Mouse (Mus musculus) liver, embryonic 11.5 days (tissue): Measurements from ENCODE around the gene Zfp62. TPM values are rescaled to one million over a fixed set of nuclear protein-coding genes. Genes with fewer than 3 reads are reported as not detected.

Experiments
- ATAC-seq: fragments of 200-750 bp; cut with Nextera tagmentation; replicated peaks from 2 replicates; pipeline ENCODE4 v1.8.0; 2017; ENCODE audit warnings: moderate number of reproducible peaks, mild to moderate bottlenecking, moderate TSS enrichment, moderate library complexity; ENCODE audit not compliant: low FRiP score
- DNase-seq: peaks from one replicate; pipeline ENCODE4 v3.0.0-alpha.2; 2017; ENCODE audit warnings: low spot score
- H3K27ac ChIP-seq: fragments of 300-500 bp; sonication (generic); 2 replicates; pipeline ENCODE4 v1.5.1; 2014; ENCODE audit warnings: mild to moderate bottlenecking, low read depth, low read length, control low read depth
- H3K27me3 ChIP-seq: fragments of 300-500 bp; sonication (generic); replicated peaks from 2 replicates; pipeline ENCODE4 v1.6.1; 2014; ENCODE audit warnings: low read length, mixed read lengths; ENCODE audit not compliant: control insufficient read depth, insufficient read depth
- H3K36me3 ChIP-seq: fragments of 300-500 bp; sonication (generic); 2 replicates; pipeline ENCODE4 v1.6.1; 2014; ENCODE audit warnings: mild to moderate bottlenecking, low read length, moderate library complexity, mixed read lengths; ENCODE audit not compliant: control insufficient read depth, insufficient read depth
- H3K4me1 ChIP-seq: fragments of 300-500 bp; sonication (generic); replicated peaks from 2 replicates; pipeline ENCODE4 v1.6.1; 2014; ENCODE audit warnings: low read length, mixed read lengths; ENCODE audit not compliant: control insufficient read depth, insufficient read depth
- H3K4me2 ChIP-seq: fragments of 300-500 bp; sonication (generic); 2 replicates; pipeline ENCODE4 v1.6.1; 2014; ENCODE audit warnings: mild to moderate bottlenecking, control low read depth, moderate library complexity
- H3K4me3 ChIP-seq: fragments of 300-500 bp; sonication (generic); 2 replicates; pipeline ENCODE4 v1.5.1; 2014; ENCODE audit warnings: low read depth, low read length, control low read depth
- H3K9ac ChIP-seq: fragments of 300-500 bp; sonication (generic); 2 replicates; pipeline ENCODE4 v1.6.1; 2014; ENCODE audit warnings: low read depth, low read length, control low read depth
- H3K9me3 ChIP-seq: fragments of 300-500 bp; sonication (generic); 2 replicates; pipeline ENCODE4 v1.6.1; 2016; ENCODE audit warnings: low read length, inconsistent platforms, mixed read lengths; ENCODE audit not compliant: control insufficient read depth
- WGBS: fragments of 180-500 bp; shearing (Covaris S2); extraction: QIAGEN DNeasy Blood & Tissue Kit; methylation state at CpG from one replicate; pipeline ENCODE4 v1.1.7; 2014; 5-methylcytosine and 5-hydroxymethylcytosine counted together
- polyA plus RNA-seq: library from polyadenylated mRNA; unstranded; fragments of >200 nt; fragmentation: Nextera tagmentation; extraction: Ambion mirVana; gene quantifications from 2 replicates; pipeline ENCODE4 v1.2.1, GENCODE M21; 2014

The Zfp62 gene
- polyA plus RNA-seq, 1 experiment from 2014 or later: 30.9 TPM

DNA sequence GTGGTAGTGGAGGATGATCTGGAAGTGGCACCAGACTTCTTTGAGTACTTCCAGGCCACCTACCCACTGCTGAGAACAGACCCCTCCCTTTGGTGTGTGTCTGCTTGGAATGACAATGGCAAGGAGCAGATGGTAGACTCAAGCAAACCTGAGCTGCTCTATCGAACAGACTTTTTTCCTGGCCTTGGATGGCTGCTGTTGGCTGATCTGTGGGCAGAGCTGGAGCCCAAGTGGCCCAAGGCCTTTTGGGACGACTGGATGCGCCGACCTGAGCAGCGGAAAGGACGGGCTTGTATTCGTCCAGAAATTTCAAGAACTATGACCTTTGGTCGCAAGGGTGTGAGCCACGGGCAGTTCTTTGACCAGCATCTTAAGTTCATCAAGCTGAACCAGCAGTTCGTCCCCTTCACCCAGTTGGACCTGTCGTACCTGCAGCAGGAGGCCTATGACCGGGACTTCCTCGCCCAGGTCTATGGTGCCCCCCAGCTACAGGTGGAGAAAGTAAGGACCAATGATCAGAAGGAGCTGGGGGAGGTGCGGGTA, 58.3 kb downstream of the Zfp62 start:
- no peak overlapping the region for H3K9ac ChIP-seq
- H3K27ac ChIP-seq: no peak overlapping the region
- WGBS: 94% methylated on average over 14 of the region's 14 CpGs
- peaks cover 24% of the 10 kb centered on the region for H3K36me3 ChIP-seq
- no peak overlapping the region for H3K4me3 ChIP-seq
- H3K4me2 ChIP-seq: no peak overlapping the region
- ATAC-seq (no peak), DNase-seq (no peak)
- H3K27me3 ChIP-seq: no peaks in the 10 kb centered on the region
- H3K9me3 ChIP-seq: no peaks in the 10 kb centered on the region
- no peaks in the 10 kb centered on the region for H3K4me1 ChIP-seq

DNA sequence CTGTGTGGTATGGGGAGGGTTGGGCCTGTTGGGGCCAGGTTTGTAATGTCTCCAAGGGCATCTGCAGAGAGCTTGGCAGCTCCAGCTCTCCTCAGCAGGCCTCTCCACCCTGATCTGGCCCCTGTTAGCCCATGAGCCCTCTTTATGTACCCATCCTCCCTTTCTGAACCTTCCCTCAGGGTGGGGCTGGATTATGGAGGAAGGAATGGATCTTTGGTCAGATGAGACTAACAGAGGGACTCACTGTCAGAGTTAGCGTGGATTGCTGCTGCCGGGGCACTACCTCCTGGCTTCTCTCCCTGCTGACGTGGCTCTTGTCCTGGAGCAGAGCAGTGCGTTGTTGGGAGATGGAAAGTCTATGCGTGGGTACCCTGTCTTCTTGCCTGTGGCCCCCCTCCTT, 59.2 kb downstream of the Zfp62 start:
- Histone ChIP-seq H3K27ac (no peak overlapping the region), H3K27me3 (no peaks in the 10 kb centered on the region), H3K36me3 (peaks cover 19% of the 10 kb centered on the region), H3K4me3 (no peak overlapping the region), H3K9me3 (no peaks in the 10 kb centered on the region), H3K4me1 (no peaks in the 10 kb centered on the region), H3K4me2 (no peak overlapping the region), H3K9ac (no peak overlapping the region)
- no peak for DNase-seq
- ATAC-seq: no peak
- WGBS: 92% methylated on average over 5 of the region's 5 CpGs

DNA sequence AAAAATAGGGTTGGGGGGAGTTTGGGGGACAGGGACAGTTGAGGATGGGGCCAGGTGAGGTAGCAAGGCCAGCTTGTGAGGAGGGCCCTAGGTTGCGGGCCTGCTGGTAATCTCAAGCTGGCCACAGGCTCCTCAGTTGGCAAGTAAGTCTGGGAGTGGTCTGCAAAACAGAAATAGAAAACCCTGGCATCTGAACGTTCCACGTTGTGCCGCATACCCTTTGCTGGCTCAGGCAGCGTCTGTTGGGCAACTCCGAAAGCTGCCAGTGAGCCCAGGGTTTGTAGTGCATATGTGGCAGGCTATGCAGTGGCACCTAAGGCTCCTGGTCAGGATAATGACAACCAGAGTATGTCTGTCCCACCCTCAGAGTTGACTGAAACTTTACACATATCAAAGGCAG, 60.1 kb downstream of the Zfp62 start:
- Histone ChIP-seq H3K9ac (no peak overlapping the region), H3K4me1 (no peaks in the 10 kb centered on the region), H3K4me3 (no peak overlapping the region), H3K36me3 (peaks cover 19% of the 10 kb centered on the region), H3K27ac (no peak overlapping the region), H3K9me3 (no peaks in the 10 kb centered on the region), H3K27me3 (no peaks in the 10 kb centered on the region), H3K4me2 (no peak overlapping the region)
- 93% methylated on average over 6 of the region's 6 CpGs for WGBS
- ATAC-seq (no peak), DNase-seq (no peak)

DNA sequence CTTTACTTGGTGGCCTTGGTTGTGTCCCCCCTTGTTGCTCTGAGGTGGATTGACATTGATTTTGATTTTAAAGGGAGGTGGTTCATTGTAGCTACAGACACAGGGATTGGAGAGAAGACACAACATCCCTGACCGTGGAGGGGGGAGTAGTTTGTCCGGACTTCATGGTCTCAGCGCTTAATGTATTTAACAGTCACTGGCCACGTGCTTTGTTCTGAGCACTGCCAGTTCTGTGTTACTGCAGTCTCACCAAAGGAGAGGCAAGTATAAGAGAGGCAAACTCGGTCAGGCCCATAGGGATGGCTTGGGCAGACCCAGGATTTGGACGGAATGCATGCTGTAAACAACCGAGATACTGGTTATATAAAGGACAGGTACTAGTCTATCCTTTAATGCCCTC, 61.0 kb downstream of the Zfp62 start:
- DNase-seq: no peak
- no peak overlapping the region for H3K27ac ChIP-seq
- H3K4me2 ChIP-seq: no peak overlapping the region
- WGBS: 88% methylated on average over 7 of the region's 7 CpGs
- no peaks in the 10 kb centered on the region for H3K9me3 ChIP-seq
- no peak for ATAC-seq
- no peak overlapping the region for H3K4me3 ChIP-seq
- peaks cover 19% of the 10 kb centered on the region for H3K36me3 ChIP-seq
- no peaks in the 10 kb centered on the region for H3K27me3 ChIP-seq
- H3K9ac ChIP-seq: no peak overlapping the region
- H3K4me1 ChIP-seq: no peaks in the 10 kb centered on the region

DNA sequence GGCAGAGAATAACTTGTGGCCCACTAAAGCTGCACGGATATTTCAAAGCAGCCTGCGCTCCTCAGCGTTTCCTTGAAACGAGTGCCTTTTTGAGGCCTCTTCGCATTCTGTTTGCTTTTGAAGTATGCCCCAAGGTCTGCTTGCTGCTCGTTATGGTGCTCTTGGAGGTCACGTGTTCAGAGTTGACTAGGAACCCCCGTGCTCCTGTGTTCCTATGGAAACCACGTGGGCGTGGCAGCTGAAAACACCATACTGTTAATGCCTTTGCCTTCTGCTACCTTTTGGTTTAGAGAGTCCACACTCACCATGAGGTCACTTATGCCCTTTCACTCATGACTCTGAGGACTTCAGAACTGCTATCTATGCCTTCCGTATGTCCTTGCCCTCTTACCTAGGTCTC, 61.5 kb downstream of the Zfp62 start:
- no peaks in the 10 kb centered on the region for H3K4me1 ChIP-seq
- H3K4me2 ChIP-seq: no peak overlapping the region
- H3K9ac ChIP-seq: no peak overlapping the region
- no peak overlapping the region for H3K4me3 ChIP-seq
- H3K9me3 ChIP-seq: no peaks in the 10 kb centered on the region
- no peak overlapping the region for H3K27ac ChIP-seq
- no peaks in the 10 kb centered on the region for H3K27me3 ChIP-seq
- H3K36me3 ChIP-seq: peaks cover 19% of the 10 kb centered on the region
- ATAC-seq (no peak), DNase-seq (no peak)
- WGBS: 76% methylated on average over 11 of the region's 11 CpGs

DNA sequence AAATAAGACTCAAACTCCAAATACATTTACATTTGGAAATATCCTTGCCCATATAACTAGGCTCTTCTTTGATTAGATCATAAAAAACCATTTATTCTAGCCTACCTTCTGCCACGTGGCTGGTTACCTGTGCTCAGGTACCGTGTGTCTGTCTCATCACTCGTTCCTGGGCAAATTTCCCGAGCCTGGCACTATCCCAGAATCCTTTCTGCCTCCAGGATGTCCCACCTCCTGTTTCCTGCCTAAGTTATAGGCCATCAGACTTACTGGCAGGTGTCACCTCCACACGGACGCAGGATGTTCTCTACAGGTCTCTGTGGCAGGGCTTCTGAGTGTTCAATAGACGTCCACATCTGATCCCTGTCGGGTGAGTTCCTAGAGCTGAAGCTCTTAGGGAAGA, 62.0 kb downstream of the Zfp62 start:
- peaks cover 19% of the 10 kb centered on the region for H3K36me3 ChIP-seq
- ATAC-seq: no peak
- 88% methylated on average over 8 of the region's 8 CpGs for WGBS

DNA sequence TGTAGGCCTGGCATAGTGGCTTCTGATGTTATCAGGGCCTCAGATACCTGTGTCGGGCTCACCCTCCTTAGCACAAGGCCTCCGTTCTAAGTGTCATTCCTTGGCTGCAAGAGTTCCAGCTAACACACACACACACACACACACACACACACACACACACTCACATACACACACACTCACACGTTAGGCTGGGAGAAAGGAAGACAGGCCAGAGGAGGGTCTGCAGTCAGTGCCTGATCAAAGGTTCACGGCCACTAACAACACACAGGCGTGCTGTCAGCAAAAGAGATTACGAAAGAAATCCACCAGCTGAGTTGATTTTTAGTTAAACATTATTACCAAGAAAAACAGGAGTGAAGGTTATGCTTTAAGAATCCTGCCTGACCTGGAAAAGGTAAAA, 63.6 kb downstream of the Zfp62 start:
- no peaks in the 10 kb centered on the region for H3K4me1 ChIP-seq
- DNase-seq: no peak
- H3K27ac ChIP-seq: no peak overlapping the region
- no peak overlapping the region for H3K9ac ChIP-seq
- no peak for ATAC-seq
- no peaks in the 10 kb centered on the region for H3K9me3 ChIP-seq
- H3K36me3 ChIP-seq: peaks cover 4% of the 10 kb centered on the region
- H3K4me2 ChIP-seq: no peak overlapping the region
- H3K27me3 ChIP-seq: no peaks in the 10 kb centered on the region
- 70% methylated on average over 6 of the region's 6 CpGs for WGBS
- H3K4me3 ChIP-seq: no peak overlapping the region

More for the DNA sequence above, 62.0 kb downstream of the Zfp62 start:
- Histone ChIP-seq H3K4me1 (no peaks in the 10 kb centered on the region), H3K27me3 (no peaks in the 10 kb centered on the region), H3K9me3 (no peaks in the 10 kb centered on the region), H3K9ac (no peak overlapping the region), H3K4me3 (no peak overlapping the region), H3K27ac (no peak overlapping the region), H3K4me2 (no peak overlapping the region)
- DNase-seq: no peak

DNA sequence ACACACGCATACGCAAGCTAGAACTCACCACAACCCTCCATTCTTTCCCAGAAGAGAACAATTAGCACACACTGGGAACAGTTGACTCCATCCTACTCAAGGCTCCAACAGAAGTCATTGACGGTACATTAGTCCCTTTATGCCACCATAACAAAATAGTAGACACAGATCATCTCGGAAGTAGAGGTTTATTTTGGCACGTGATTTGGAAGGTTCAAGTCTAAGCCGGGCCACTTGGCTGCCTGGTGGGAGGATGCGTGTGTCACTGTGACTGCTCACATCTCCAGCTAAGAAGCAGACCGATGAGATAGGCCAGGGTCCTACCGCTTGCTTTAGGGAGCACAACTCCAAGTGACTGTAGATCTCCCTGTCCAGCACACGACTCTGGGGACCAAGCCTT, 64.2 kb downstream of the Zfp62 start:
- Histone ChIP-seq H3K9me3 (no peaks in the 10 kb centered on the region), H3K27me3 (no peaks in the 10 kb centered on the region), H3K4me2 (no peak overlapping the region), H3K9ac (no peak overlapping the region), H3K27ac (no peak overlapping the region), H3K4me3 (no peak overlapping the region), H3K36me3 (no peaks in the 10 kb centered on the region), H3K4me1 (no peaks in the 10 kb centered on the region)
- no peak for ATAC-seq
- WGBS: 93% methylated on average over 10 of the region's 10 CpGs
- DNase-seq: no peak

DNA sequence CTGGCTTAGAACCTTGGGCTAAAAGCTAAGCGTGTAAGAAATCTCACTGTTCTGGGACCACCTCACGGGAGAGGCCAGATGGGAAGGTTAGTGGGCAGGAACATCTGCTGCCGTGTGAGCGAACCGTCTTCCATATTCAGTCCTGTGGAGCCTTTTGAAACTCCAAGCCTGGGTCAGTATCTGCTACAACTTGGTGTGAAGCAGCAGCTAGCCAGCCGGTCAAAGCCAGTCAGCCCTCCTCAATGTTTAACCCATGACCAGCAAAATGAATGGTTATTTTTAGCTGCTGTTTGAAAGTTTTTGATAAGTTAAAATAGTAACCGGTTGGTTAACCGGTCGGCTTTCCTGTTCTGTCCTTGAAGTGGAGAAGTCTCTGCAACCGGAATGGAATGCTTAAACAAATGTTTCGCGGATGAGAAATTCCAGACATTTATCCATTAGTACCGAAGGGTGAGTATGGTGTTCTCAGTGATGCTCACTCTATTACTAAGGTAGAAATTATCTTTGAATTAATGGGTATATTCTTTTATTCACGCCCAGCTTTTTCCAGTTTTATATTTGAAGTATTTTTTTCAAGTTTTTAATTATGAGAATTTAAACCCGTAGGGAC, 65.0 kb downstream of the Zfp62 start:
- H3K4me2 ChIP-seq: no peak overlapping the region
- ATAC-seq: no peak
- H3K27ac ChIP-seq: no peak overlapping the region

More for the DNA sequence above, 65.0 kb downstream of the Zfp62 start:
- 85% methylated on average over 15 of the region's 15 CpGs for WGBS
- H3K36me3 ChIP-seq: no peaks in the 10 kb centered on the region
- H3K4me3 ChIP-seq: no peak overlapping the region
- no peaks in the 10 kb centered on the region for H3K9me3 ChIP-seq
- H3K4me1 ChIP-seq: no peaks in the 10 kb centered on the region
- H3K9ac ChIP-seq: no peak overlapping the region
- DNase-seq: no peak
- H3K27me3 ChIP-seq: no peaks in the 10 kb centered on the region
